Mouse (Mus musculus) small intestine, adult 2 months (tissue): ENCODE measurements at regions not wholly inside any gene's neighbourhood (a gene's known extent, or its start where the extent isn't known, plus 50 kb on each side); places are given as distances from the start of the nearest gene placed in this dataset.

Experiments used
- H3K27ac ChIP-seq: fragments of 200-500 bp; 2 replicates; pipeline ENCODE4 v1.5.1; 2012; ENCODE audit warnings: low read depth, low read length, control low read depth, inconsistent platforms; ENCODE audit not compliant: insufficient read depth
- H3K27me3 ChIP-seq: fragments of 200-500 bp; 2 replicates; pipeline ENCODE4 v1.6.1; 2012; ENCODE audit warnings: mild to moderate bottlenecking, moderate library complexity, low read length, inconsistent platforms; ENCODE audit not compliant: control insufficient read depth, insufficient read depth
- H3K36me3 ChIP-seq: fragments of 200-500 bp; 2 replicates; pipeline ENCODE4 v1.6.1; 2012; ENCODE audit warnings: mild to moderate bottlenecking, low read length, control low read depth, inconsistent platforms; ENCODE audit not compliant: control insufficient read depth, insufficient read depth
- H3K4me1 ChIP-seq: fragments of 200-500 bp; 2 replicates; pipeline ENCODE4 v1.6.1; 2012; ENCODE audit warnings: low read length, inconsistent platforms, mixed read lengths; ENCODE audit not compliant: control insufficient read depth, insufficient read depth, insufficient read length
- H3K4me3 ChIP-seq: fragments of 200-500 bp; 2 replicates; pipeline ENCODE4 v1.5.1; 2012; ENCODE audit warnings: low read depth, mild to moderate bottlenecking, control low read depth, inconsistent platforms, low read length, moderate library complexity
- CTCF ChIP-seq: fragments of 200-500 bp; IDR thresholded peaks from 2 replicates; pipeline ENCODE4 v1.5.1; 2012; ENCODE audit warnings: low read depth, mild to moderate bottlenecking, control low read depth, inconsistent platforms, low read length, moderate library complexity, mixed read lengths; ENCODE audit not compliant: insufficient replicate concordance, insufficient read length; ENCODE audit errors: extremely low read depth
- POLR2A ChIP-seq: fragments of 200-500 bp; IDR thresholded peaks from 2 replicates; pipeline ENCODE4 v1.6.1; 2012; ENCODE audit warnings: low read depth, mild to moderate bottlenecking, control low read depth, inconsistent platforms, low read length, moderate library complexity
- WGBS: fragments of 180-500 bp; shearing (Covaris S2); methylation state at CpG from one replicate; pipeline ENCODE4 v1.1.7; 2018; 5-methylcytosine and 5-hydroxymethylcytosine counted together

- H3K4me1 ChIP-seq: no peaks in the 10 kb centered on the region
Observed at GRCm38 (mm10) chr3:68783666-68784416, 85.5 kb upstream of the 1110032F04Rik start.

DNA sequence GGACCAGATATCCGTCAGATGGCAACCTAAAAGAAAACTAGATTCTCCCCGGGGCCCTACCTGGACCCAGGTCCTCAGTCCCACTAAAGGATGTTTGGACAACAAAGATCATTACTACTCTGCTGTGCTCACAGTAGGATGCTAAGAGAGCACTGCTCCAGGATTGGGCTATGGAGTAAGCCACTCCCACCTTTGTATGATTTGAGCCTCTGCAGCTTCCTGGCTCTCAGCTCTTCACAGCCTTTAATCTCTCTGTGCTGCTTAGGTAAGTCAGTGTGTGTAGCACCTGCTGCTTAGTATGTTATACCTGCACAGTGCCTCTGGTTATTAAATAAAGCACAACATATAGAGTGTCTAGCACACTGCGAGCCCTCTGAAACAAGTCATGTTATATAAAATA, 82.6 kb upstream of the 1110032F04Rik start:
- no peaks in the 10 kb centered on the region for H3K36me3 ChIP-seq
- TF ChIP-seq POLR2A (no peak), CTCF (no peak)
- H3K27ac ChIP-seq: no peak overlapping the region
- H3K4me3 ChIP-seq: no peak overlapping the region
- 78% methylated on average over 3 of the region's 3 CpGs for WGBS
- no peaks in the 10 kb centered on the region for H3K27me3 ChIP-seq
- no peaks in the 10 kb centered on the region for H3K4me1 ChIP-seq

More at GRCm38 (mm10) chr3:68783666-68784416, 85.5 kb upstream of the 1110032F04Rik start:
- no peak overlapping the region for H3K4me3 ChIP-seq
- H3K27me3 ChIP-seq: no peaks in the 10 kb centered on the region
- TF ChIP-seq CTCF (no peak), POLR2A (no peak)
- H3K27ac ChIP-seq: 0 out of 2 replicates have a peak overlapping the region, but pooled peaks have one; percentile 15
- WGBS: 39% methylated on average over 7 of the region's 7 CpGs
- no peaks in the 10 kb centered on the region for H3K36me3 ChIP-seq

GRCm38 (mm10) chr3:68787385-68788175, 81.8 kb upstream of the 1110032F04Rik start:
- no peak overlapping the region for H3K27ac ChIP-seq
- no peaks in the 10 kb centered on the region for H3K4me1 ChIP-seq
- H3K36me3 ChIP-seq: no peaks in the 10 kb centered on the region
- TF ChIP-seq CTCF (no peak), POLR2A (no peak)
- H3K4me3 ChIP-seq: no peak overlapping the region
- no peaks in the 10 kb centered on the region for H3K27me3 ChIP-seq
- WGBS: 70% methylated on average over 10 of the region's 10 CpGs

DNA sequence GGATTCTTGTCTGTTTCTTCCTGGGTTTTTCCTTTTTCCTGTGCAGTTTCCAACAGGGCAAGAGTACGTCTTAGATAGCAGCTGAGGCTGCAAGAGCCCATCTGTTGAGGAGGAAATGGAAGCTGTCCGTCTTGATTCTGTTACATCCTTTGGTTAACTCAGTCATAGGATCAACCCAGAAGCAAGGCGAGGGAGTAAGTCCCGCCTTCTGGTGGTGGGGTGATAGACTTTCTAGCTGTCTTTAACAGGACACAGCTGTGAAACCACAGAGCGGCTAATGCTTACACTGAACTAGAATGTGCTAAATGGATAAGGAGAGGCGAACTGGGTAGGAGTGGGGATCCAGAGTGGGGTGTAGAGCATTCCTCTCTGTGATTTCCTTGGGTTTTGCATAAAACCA, 79.9 kb upstream of the 1110032F04Rik start:
- Histone ChIP-seq H3K4me1 (no peaks in the 10 kb centered on the region), H3K36me3 (no peaks in the 10 kb centered on the region), H3K4me3 (no peak overlapping the region), H3K27me3 (no peaks in the 10 kb centered on the region), H3K27ac (no peak overlapping the region)
- WGBS: 60% methylated on average over 6 of the region's 6 CpGs
- TF ChIP-seq POLR2A (no peak), CTCF (no peak)

- H3K4me3 ChIP-seq: no peak overlapping the region
- no peaks in the 10 kb centered on the region for H3K27me3 ChIP-seq
- H3K36me3 ChIP-seq: no peaks in the 10 kb centered on the region
- H3K27ac ChIP-seq: no peak overlapping the region
- no peaks in the 10 kb centered on the region for H3K4me1 ChIP-seq
- 89% methylated on average over 4 of the region's 4 CpGs for WGBS
- no peak for TF ChIP-seq CTCF
- no peak for TF ChIP-seq POLR2A
Observed at GRCm38 (mm10) chr3:68790466-68790865, 78.9 kb upstream of the 1110032F04Rik start.

DNA sequence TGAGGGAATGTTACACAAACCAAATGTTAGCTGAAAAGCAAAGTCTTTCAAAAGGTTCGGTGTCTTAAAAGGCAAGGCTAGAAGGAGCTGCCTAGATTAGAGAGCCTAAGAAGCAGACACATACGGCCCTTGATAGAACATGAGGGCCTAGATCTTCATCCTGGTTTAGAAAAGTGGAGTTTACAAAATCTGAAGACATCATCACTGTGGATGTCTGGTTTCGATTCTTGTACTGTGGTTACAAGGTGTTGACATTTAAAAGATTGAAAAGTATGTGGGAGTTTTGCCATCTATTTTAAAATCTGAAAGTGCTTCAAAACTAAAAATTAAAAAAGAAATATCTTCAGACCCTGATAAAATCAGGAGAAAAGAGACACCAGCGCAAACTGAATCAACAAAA, 76.5 kb upstream of the 1110032F04Rik start:
- Histone ChIP-seq H3K36me3 (no peaks in the 10 kb centered on the region), H3K27me3 (no peaks in the 10 kb centered on the region), H3K4me3 (no peak overlapping the region), H3K27ac (no peak overlapping the region), H3K4me1 (no peaks in the 10 kb centered on the region)
- 86% methylated on average over 4 of the region's 4 CpGs for WGBS
- TF ChIP-seq CTCF: no peak
- TF ChIP-seq POLR2A: no peak

DNA sequence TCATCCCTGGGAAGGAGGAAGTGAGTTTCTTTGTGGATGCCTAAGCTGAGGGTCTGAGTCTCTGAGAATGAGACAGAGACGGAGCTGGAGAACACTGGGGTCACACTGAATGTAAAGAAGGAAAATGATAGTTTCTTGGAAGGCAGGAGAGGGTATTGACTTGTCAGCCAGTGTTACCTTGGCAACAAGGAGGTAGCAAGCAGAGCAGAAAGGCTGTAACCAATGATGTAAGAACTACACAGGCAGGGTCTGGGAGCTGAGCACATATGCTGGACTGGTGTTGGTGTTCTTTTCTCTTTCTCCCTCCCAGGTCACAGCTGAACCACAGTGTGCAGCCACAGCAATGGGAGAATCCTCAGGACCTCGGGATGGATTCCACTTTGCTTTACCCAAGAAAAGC, 75.5 kb upstream of the 1110032F04Rik start:
- Histone ChIP-seq H3K4me3 (no peak overlapping the region), H3K27ac (no peak overlapping the region), H3K27me3 (no peaks in the 10 kb centered on the region), H3K4me1 (no peaks in the 10 kb centered on the region), H3K36me3 (no peaks in the 10 kb centered on the region)
- WGBS: 71% methylated on average over 2 of the region's 2 CpGs
- TF ChIP-seq POLR2A (no peak), CTCF (no peak)
